Mouse (Mus musculus): ENCODE data around the gene Dcdc2a. TPM values are rescaled to one million over a fixed set of nuclear protein-coding genes. Genes with fewer than 3 reads are reported as not detected.

The Dcdc2a gene
- polyA plus RNA-seq, 1 experiment from 2014 or later = 0.22 TPM

Other genes with a start within 250 kb of the Dcdc2a start
- 84.6 and 84.8 TPM in 2 replicates for gene Acot13, start 224.5 kb upstream of the Dcdc2a start, polyA plus RNA-seq (2014; fragmentation: Nextera tagmentation; extraction: Ambion mirVana)
- 58.3 and 61.7 TPM in 2 replicates for gene Tdp2, start 224.3 kb upstream of the Dcdc2a start, polyA plus RNA-seq (2014; fragmentation: Nextera tagmentation; extraction: Ambion mirVana)
- 0.41 and 0.64 TPM in 2 replicates for gene D130043K22Rik, start 210.9 kb upstream of the Dcdc2a start, polyA plus RNA-seq (2014; fragmentation: Nextera tagmentation; extraction: Ambion mirVana)
- 9.3 and 10.6 TPM in 2 replicates for gene Aldh5a1, start 118.3 kb upstream of the Dcdc2a start, polyA plus RNA-seq (2014; fragmentation: Nextera tagmentation; extraction: Ambion mirVana)
- 3.9 and 4.1 TPM in 2 replicates for gene Gpld1, start 112.9 kb upstream of the Dcdc2a start, polyA plus RNA-seq (2014; fragmentation: Nextera tagmentation; extraction: Ambion mirVana)
- gene Mrs2, start 35.6 kb upstream of the Dcdc2a start, polyA plus RNA-seq (2014; fragmentation: Nextera tagmentation; extraction: Ambion mirVana) = 23.6 and 29.8 TPM in 2 replicates
- gene Nrsn1, start 214.5 kb downstream of the Dcdc2a start, polyA plus RNA-seq (2014; fragmentation: Nextera tagmentation; extraction: Ambion mirVana) = 4.6 and 4.9 TPM in 2 replicates